Mouse (Mus musculus): ENCODE results near the gene Scnm1. TPM values are rescaled to one million over a fixed set of nuclear protein-coding genes. Genes with fewer than 3 reads are reported as not detected.
A peak's percentile ranks its signal among the peaks of the same experiment; 100 is the strongest.

The Scnm1 gene
- polyA plus RNA-seq, 1 experiment: 34.3 TPM

- H3K4me3 ChIP-seq (ENCODE audit: low read depth, low read length): peak overlapping the region; percentile 50
Observed at GRCm38 (mm10) chr3:95173256-95173949, 39.6 kb upstream of the Scnm1 start.

GRCm38 (mm10) chr3:95172526-95173255 lies 38.9 kb upstream of the Scnm1 start:
- Histone ChIP-seq H3K4me1 (ENCODE audit: control insufficient read depth, insufficient read depth, insufficient read length, low read length) (peaks cover 3% of the 10 kb centered on the region), H3K27ac (ENCODE audit: insufficient read depth, low read depth, low read length) (no peak overlapping the region), H3K27me3 (ENCODE audit: control insufficient read depth, insufficient read depth, low read length) (peaks cover 25% of the 10 kb centered on the region), H3K4me3 (ENCODE audit: low read depth, low read length) (peak overlapping the region; percentile 50), H3K36me3 (ENCODE audit: control insufficient read depth, insufficient read depth, low read length) (no peaks in the 10 kb centered on the region)
- 31% methylated on average over 84 of the region's 84 CpGs for WGBS
- TF ChIP-seq POLR2A (IDR thresholded peaks at IDR 0.05; ENCODE audit: low read depth, low read length): no peak
- TF ChIP-seq CTCF (IDR thresholded peaks at IDR 0.05; ENCODE audit: extremely low read depth, insufficient read length, insufficient replicate concordance, low read depth, low read length): no peak

More at GRCm38 (mm10) chr3:95173256-95173949, 39.6 kb upstream of the Scnm1 start:
- Histone ChIP-seq H3K36me3 (ENCODE audit: control insufficient read depth, insufficient read depth, low read length) (no peaks in the 10 kb centered on the region), H3K27me3 (ENCODE audit: control insufficient read depth, insufficient read depth, low read length) (peaks cover 25% of the 10 kb centered on the region), H3K27ac (ENCODE audit: insufficient read depth, low read depth, low read length) (no peak overlapping the region), H3K4me1 (ENCODE audit: control insufficient read depth, insufficient read depth, insufficient read length, low read length) (peaks cover 3% of the 10 kb centered on the region)
- TF ChIP-seq CTCF (IDR thresholded peaks at IDR 0.05; ENCODE audit: extremely low read depth, insufficient read length, insufficient replicate concordance, low read depth, low read length): no peak
- TF ChIP-seq POLR2A (IDR thresholded peaks at IDR 0.05; ENCODE audit: low read depth, low read length): no peak
- 20% methylated on average over 58 of the region's 58 CpGs for WGBS

GRCm38 (mm10) chr3:95171105-95171504 lies 37.3 kb upstream of the Scnm1 start:
- H3K36me3 ChIP-seq (ENCODE audit: control insufficient read depth, insufficient read depth, low read length): no peaks in the 10 kb centered on the region
- peaks cover 25% of the 10 kb centered on the region for H3K27me3 ChIP-seq (ENCODE audit: control insufficient read depth, insufficient read depth, low read length)
- H3K4me3 ChIP-seq (ENCODE audit: low read depth, low read length): no peak overlapping the region
- 49% methylated on average over 6 of the region's 6 CpGs for WGBS
- H3K4me1 ChIP-seq (ENCODE audit: control insufficient read depth, insufficient read depth, insufficient read length, low read length): peaks cover 3% of the 10 kb centered on the region
- no peak overlapping the region for H3K27ac ChIP-seq (ENCODE audit: insufficient read depth, low read depth, low read length)
- no peak for TF ChIP-seq POLR2A (IDR thresholded peaks at IDR 0.05; ENCODE audit: low read depth, low read length)
- no peak for TF ChIP-seq CTCF (IDR thresholded peaks at IDR 0.05; ENCODE audit: extremely low read depth, insufficient read length, insufficient replicate concordance, low read depth, low read length)

GRCm38 (mm10) chr3:95169996-95170395 lies 36.2 kb upstream of the Scnm1 start:
- TF ChIP-seq CTCF (IDR thresholded peaks at IDR 0.05; ENCODE audit: extremely low read depth, insufficient read length, insufficient replicate concordance, low read depth, low read length) (no peak), POLR2A (IDR thresholded peaks at IDR 0.05; ENCODE audit: low read depth, low read length) (no peak)
- H3K4me3 ChIP-seq (ENCODE audit: low read depth, low read length): no peak overlapping the region
- peaks cover 25% of the 10 kb centered on the region for H3K27me3 ChIP-seq (ENCODE audit: control insufficient read depth, insufficient read depth, low read length)
- no peak overlapping the region for H3K27ac ChIP-seq (ENCODE audit: insufficient read depth, low read depth, low read length)
- WGBS: 89% methylated on average over 10 of the region's 10 CpGs
- H3K36me3 ChIP-seq (ENCODE audit: control insufficient read depth, insufficient read depth, low read length): no peaks in the 10 kb centered on the region
- peaks cover 3% of the 10 kb centered on the region for H3K4me1 ChIP-seq (ENCODE audit: control insufficient read depth, insufficient read depth, insufficient read length, low read length)

GRCm38 (mm10) chr3:95164840-95165239 lies 31.0 kb upstream of the Scnm1 start:
- H3K4me3 ChIP-seq (ENCODE audit: low read depth, low read length): no peak overlapping the region
- H3K36me3 ChIP-seq (ENCODE audit: control insufficient read depth, insufficient read depth, low read length): no peaks in the 10 kb centered on the region
- TF ChIP-seq CTCF (IDR thresholded peaks at IDR 0.05; ENCODE audit: extremely low read depth, insufficient read length, insufficient replicate concordance, low read depth, low read length) (no peak), POLR2A (IDR thresholded peaks at IDR 0.05; ENCODE audit: low read depth, low read length) (no peak)
- H3K27ac ChIP-seq (ENCODE audit: insufficient read depth, low read depth, low read length): no peak overlapping the region
- WGBS: 50% methylated on average over 5 of the region's 5 CpGs
- H3K4me1 ChIP-seq (ENCODE audit: control insufficient read depth, insufficient read depth, insufficient read length, low read length): peaks cover 9% of the 10 kb centered on the region
- peaks cover 10% of the 10 kb centered on the region for H3K27me3 ChIP-seq (ENCODE audit: control insufficient read depth, insufficient read depth, low read length)

- Histone ChIP-seq H3K4me3 (ENCODE audit: low read depth, low read length) (no peak overlapping the region), H3K4me1 (ENCODE audit: control insufficient read depth, insufficient read depth, insufficient read length, low read length) (peaks cover 13% of the 10 kb centered on the region), H3K27me3 (ENCODE audit: control insufficient read depth, insufficient read depth, low read length) (peaks cover 10% of the 10 kb centered on the region), H3K36me3 (ENCODE audit: control insufficient read depth, insufficient read depth, low read length) (no peaks in the 10 kb centered on the region), H3K27ac (ENCODE audit: insufficient read depth, low read depth, low read length) (no peak overlapping the region)
- TF ChIP-seq CTCF (IDR thresholded peaks at IDR 0.05; ENCODE audit: extremely low read depth, insufficient read length, insufficient replicate concordance, low read depth, low read length): no peak
- no peak for TF ChIP-seq POLR2A (IDR thresholded peaks at IDR 0.05; ENCODE audit: low read depth, low read length)
- 82% methylated on average over 5 of the region's 5 CpGs for WGBS
Observed at GRCm38 (mm10) chr3:95164256-95164550, 30.4 kb upstream of the Scnm1 start.

Measured in small intestine, adult 2 months (tissue).